Mouse (Mus musculus) CD4-positive, CD25-positive, alpha-beta regulatory T cell, adult 2 months (primary cell): ENCODE measurements around the gene Pex26.

Source experiments
- DNase-seq: peaks from one replicate; pipeline ENCODE4 v3.0.0-alpha.2; 2012; ENCODE audit warnings: low read depth, low spot score

Pex26 gene

GRCm38 (mm10) chr6:121236386-121236785, 52.9 kb downstream of the Pex26 start:
- no peak for DNase-seq

- DNase-seq = peak; percentile 49
Measured at GRCm38 (mm10) chr6:121238209-121238608, 54.7 kb downstream of the Pex26 start.

- DNase-seq = peak; percentile 61
Measured at GRCm38 (mm10) chr6:121241780-121242179, 58.3 kb downstream of the Pex26 start.

- peak; percentile 59 for DNase-seq
Measured at GRCm38 (mm10) chr6:121243161-121243560, 59.7 kb downstream of the Pex26 start.

- peak; percentile 93 for DNase-seq
Measured at GRCm38 (mm10) chr6:121245127-121246036, 61.9 kb downstream of the Pex26 start, which contains the start of gene Usp18. Gene Usp18 (plus strand): TSS chr6:121245906.

- DNase-seq = no peak
Measured at GRCm38 (mm10) chr6:121246037-121246361, 62.5 kb downstream of the Pex26 start.
